Mouse (Mus musculus) ovary, adult 18-20 months (tissue): ENCODE data around the gene Gm17304.

ENCODE experiments used
- DNase-seq: peaks from one replicate; pipeline ENCODE4 v3.0.0; 2022; ENCODE audit warnings: low spot score, mixed read lengths

The Gm17304 gene

GRCm38 (mm10) chr5:106623337-106623736, 14.4 kb downstream of the Gm17304 start:
- DNase-seq = no peak

GRCm38 (mm10) chr5:106628369-106629149, 19.7 kb downstream of the Gm17304 start:
- DNase-seq = no peak

GRCm38 (mm10) chr5:106636423-106636946, 27.6 kb downstream of the Gm17304 start:
- DNase-seq = no peak

GRCm38 (mm10) chr5:106639627-106640026, 30.7 kb downstream of the Gm17304 start:
- no peak for DNase-seq

GRCm38 (mm10) chr5:106640235-106640809, 31.4 kb downstream of the Gm17304 start:
- DNase-seq = no peak

- no peak for DNase-seq
Observed at GRCm38 (mm10) chr5:106641876-106642275, 33.0 kb downstream of the Gm17304 start.

- no peak for DNase-seq
Observed at GRCm38 (mm10) chr5:106643434-106643833, 34.5 kb downstream of the Gm17304 start.

GRCm38 (mm10) chr5:106649441-106649840, 40.5 kb downstream of the Gm17304 start:
- no peak for DNase-seq

- no peak for DNase-seq
Observed at GRCm38 (mm10) chr5:106649995-106650394, 41.1 kb downstream of the Gm17304 start.

GRCm38 (mm10) chr5:106652220-106652753, 43.4 kb downstream of the Gm17304 start:
- no peak for DNase-seq

- no peak for DNase-seq
Observed at GRCm38 (mm10) chr5:106652790-106653328, 44.0 kb downstream of the Gm17304 start.
